Mouse (Mus musculus) forebrain, embryonic 12.5 days (tissue): ENCODE measurements around the gene Dnajb9. TPM values are rescaled to one million over a fixed set of nuclear protein-coding genes. Genes with fewer than 3 reads are reported as not detected.

ENCODE experiments used
- ATAC-seq: fragments of 200-750 bp; cut with Nextera tagmentation; 2 replicates; pipeline ENCODE4 v1.8.0; 2017; ENCODE audit warnings: moderate TSS enrichment; ENCODE audit not compliant: low FRiP score
- H3K27ac ChIP-seq: fragments of 300-500 bp; sonication (generic); 2 replicates; pipeline ENCODE4 v1.5.1; 2016; ENCODE audit warnings: mild to moderate bottlenecking
- H3K27me3 ChIP-seq: fragments of 300-500 bp; sonication (generic); 2 replicates; pipeline ENCODE4 v1.6.1; 2016; ENCODE audit warnings: mild to moderate bottlenecking
- H3K36me3 ChIP-seq: fragments of 300-500 bp; sonication (generic); replicated peaks from 2 replicates; pipeline ENCODE4 v1.6.1; 2016; ENCODE audit warnings: mild to moderate bottlenecking
- H3K4me1 ChIP-seq: fragments of 300-500 bp; sonication (generic); 2 replicates; pipeline ENCODE4 v1.6.1; 2016
- H3K4me2 ChIP-seq: fragments of 300-500 bp; sonication (generic); 2 replicates; pipeline ENCODE4 v1.6.1; 2016; ENCODE audit warnings: mild to moderate bottlenecking, moderate library complexity
- H3K4me3 ChIP-seq: fragments of 300-500 bp; sonication (generic); replicated peaks from 2 replicates; pipeline ENCODE4 v1.5.1; 2016; ENCODE audit warnings: mild to moderate bottlenecking
- H3K9ac ChIP-seq: fragments of 300-500 bp; sonication (generic); 2 replicates; pipeline ENCODE4 v1.6.1; 2016; ENCODE audit warnings: mild to moderate bottlenecking
- H3K9me3 ChIP-seq: fragments of 300-500 bp; sonication (generic); 2 replicates; pipeline ENCODE4 v1.6.1; 2016
- WGBS: fragments of 180-500 bp; shearing (Covaris S2); methylation state at CpG from one replicate; pipeline ENCODE4 v1.1.7; 2016; 5-methylcytosine and 5-hydroxymethylcytosine counted together
- microRNA-seq: library from miRNA; unstranded; fragments of <30 nt; microRNA quantifications from one replicate; pipeline ENCODE4, GENCODE M21; 2017
- polyA plus RNA-seq: library from polyadenylated mRNA; unstranded; fragments of >200 nt; fragmentation: Nextera tagmentation; extraction: Ambion mirVana; gene quantifications from 2 replicates; pipeline ENCODE4 v1.2.1, GENCODE M21; 2016

Dnajb9 gene
- polyA plus RNA-seq, 1 experiment from 2014 or later = 24.1 TPM

DNA sequence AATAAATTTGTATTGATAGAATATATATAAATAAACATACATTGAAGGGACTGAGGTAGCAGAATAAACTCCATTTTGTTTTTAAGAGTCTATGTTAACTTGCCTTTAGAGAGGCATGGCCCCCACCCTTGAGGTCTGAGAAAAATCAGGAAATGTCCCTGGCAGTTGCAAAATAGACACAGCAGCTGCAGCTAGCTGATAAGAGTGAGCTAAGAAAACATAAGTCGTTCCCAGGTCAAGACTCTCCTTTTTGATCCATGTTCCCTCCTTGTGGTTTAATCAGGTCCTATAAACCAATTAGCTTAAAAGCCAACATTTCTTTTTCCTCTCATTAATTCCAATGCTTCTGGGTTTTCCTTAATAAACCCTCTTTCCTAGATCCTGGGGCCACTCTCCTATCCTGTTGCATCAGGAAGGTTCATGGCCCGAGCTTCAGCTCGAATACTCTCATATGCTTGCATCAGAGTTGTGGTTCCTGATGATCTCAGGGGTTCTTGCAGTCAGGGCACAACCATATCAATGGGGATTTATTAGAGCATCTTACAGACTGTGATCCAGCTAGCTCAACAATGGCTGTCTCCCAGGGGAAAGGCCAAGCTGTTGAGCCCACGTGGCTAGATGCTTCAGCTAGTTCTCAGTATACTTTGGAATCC is 12.1 kb downstream of the Dnajb9 start:
- no peaks in the 10 kb centered on the region for H3K4me1 ChIP-seq
- no peak overlapping the region for H3K9ac ChIP-seq
- no peaks in the 10 kb centered on the region for H3K27me3 ChIP-seq
- H3K36me3 ChIP-seq = no peaks in the 10 kb centered on the region
- no peak overlapping the region for H3K27ac ChIP-seq
- no peaks in the 10 kb centered on the region for H3K9me3 ChIP-seq
- H3K4me2 ChIP-seq = no peak overlapping the region
- WGBS = 76% methylated on average over 4 of the region's 4 CpGs
- H3K4me3 ChIP-seq = no peak overlapping the region
- ATAC-seq = no peak

DNA sequence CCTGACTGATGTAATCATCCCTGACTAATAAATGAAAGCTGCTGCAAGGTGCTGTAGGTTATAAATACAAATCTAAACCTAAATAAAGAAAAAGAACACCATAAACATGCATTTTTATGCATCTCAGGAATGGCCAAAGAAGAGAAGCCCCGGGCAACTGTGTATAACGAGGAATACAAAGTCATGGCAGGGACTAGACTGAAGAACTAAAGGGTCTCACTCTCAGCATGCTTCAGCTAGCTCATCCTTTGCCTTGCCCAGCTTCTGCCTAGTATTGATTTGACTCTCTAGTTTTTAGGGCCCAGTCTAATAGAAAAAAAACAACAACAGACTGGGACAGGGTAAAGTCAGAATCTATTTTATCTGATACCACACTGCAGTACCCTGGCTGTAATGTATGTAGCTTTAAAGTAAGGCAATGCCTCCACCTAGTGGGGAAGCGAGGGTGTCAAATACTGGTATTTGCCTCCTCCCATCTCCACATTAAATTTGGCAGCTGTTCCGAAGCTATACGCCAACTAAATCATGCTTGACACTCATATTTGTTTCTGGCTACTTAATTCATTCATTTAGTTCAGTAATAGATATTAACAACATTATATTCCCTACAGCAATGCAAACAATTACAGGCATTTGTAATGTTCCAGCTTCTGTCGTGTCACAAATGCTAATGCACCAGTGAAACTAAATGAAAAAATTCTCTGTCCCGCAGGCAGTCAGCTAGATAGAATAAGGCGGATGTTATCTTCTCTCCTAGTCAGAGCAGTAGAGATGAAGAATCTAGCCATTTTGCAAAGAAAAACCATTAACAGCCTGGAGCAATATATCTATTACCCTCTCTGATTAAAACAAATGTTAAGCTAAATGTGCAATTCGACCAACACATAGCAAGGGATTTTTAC is 28.8 kb downstream of the Dnajb9 start:
- H3K4me2 ChIP-seq = no peak overlapping the region
- ATAC-seq = peak; percentile 83
- peaks cover 7% of the 10 kb centered on the region for H3K4me1 ChIP-seq
- no peak overlapping the region for H3K4me3 ChIP-seq
- no peaks in the 10 kb centered on the region for H3K27me3 ChIP-seq
- 59% methylated on average over 9 of the region's 9 CpGs for WGBS
- H3K9me3 ChIP-seq = no peaks in the 10 kb centered on the region
- H3K36me3 ChIP-seq = no peaks in the 10 kb centered on the region
- H3K27ac ChIP-seq = no peak overlapping the region
- no peak overlapping the region for H3K9ac ChIP-seq

DNA sequence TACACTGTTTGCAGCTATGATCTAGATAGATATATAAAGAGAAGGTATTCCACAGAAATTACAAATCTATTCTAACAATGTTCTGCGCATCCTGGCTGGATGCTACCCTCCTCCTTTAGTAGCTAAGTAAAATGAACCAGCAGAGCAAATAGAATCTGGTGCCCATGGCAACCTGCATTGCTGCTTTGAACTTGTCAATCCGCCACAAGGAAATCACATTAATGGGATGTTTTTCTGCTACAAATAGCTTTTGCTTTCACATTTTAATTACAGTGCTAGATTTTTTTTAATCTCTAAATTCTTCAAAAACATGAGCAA is 33.1 kb downstream of the Dnajb9 start:
- Histone ChIP-seq H3K4me1 (peaks cover 10% of the 10 kb centered on the region), H3K9me3 (no peaks in the 10 kb centered on the region), H3K4me2 (no peak overlapping the region), H3K27me3 (no peaks in the 10 kb centered on the region), H3K36me3 (no peaks in the 10 kb centered on the region), H3K9ac (no peak overlapping the region), H3K27ac (no peak overlapping the region), H3K4me3 (no peak overlapping the region)
- peak; percentile 47 for ATAC-seq
- 48% methylated on average over 2 of the region's 2 CpGs for WGBS

DNA sequence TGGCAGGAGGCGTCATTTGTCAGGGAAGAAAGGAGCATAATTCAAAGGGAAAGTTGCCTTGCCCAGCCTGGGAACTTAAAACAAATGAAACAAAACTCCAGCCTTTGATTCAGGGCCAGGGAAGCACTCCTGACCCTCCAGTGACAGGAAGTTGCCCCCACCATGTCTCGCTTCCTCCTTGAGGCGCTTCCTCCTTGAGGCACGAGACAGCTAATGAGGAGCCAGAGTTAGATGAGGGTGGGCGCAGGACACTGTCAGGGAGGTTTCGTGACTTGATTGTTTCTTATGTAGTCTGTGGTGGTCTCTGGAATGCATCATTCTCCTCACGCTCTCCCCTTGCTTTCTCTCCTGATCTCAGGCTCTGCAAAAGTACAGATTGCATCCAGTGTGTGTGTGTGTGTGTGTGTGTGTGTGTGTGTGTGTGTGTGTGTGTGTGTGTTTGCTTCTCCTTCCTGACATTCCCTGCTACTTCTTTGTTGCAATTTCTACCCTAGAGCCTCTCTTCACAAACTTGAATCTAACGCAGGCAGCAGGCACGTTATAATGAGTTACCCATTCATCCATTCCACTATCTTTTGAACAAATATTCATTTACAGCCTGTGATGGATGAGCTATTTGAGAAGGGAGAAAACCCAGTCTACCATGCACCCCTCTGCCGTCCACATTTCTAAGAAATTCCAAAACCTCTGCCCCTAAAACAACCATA is 33.6 kb downstream of the Dnajb9 start:
- 42% methylated on average over 10 of the region's 10 CpGs for WGBS
- ATAC-seq = peak; percentile 62; the same call in 1 of the 2 replicates
- Histone ChIP-seq H3K4me1 (peaks cover 10% of the 10 kb centered on the region), H3K9ac (no peak overlapping the region), H3K4me2 (0 out of 2 replicates have a peak overlapping the region, but pooled peaks have one; percentile 19), H3K36me3 (no peaks in the 10 kb centered on the region), H3K9me3 (no peaks in the 10 kb centered on the region), H3K4me3 (no peak overlapping the region), H3K27me3 (no peaks in the 10 kb centered on the region), H3K27ac (peak overlapping the region; percentile 53)

DNA sequence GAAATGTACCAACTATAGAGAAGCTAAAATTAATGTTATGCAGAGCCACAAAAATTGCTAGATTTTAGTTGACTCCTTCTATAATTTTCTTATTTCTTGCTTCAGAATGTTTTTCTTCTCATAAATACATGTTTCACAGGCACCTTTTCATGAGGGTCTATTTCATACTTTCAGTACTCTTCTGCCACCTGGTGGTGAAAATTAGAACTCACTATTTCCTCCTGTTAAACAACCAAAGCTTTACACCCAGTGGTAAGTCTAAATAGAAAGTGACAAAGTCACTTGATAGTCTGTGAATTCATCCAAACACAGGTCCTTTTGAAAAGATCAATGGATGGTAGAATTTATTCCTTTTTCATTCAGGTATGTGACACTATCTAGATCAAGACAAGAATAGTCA is 43.2 kb downstream of the Dnajb9 start:
- Histone ChIP-seq H3K4me2 (no peak overlapping the region), H3K9me3 (no peaks in the 10 kb centered on the region), H3K4me3 (no peak overlapping the region), H3K36me3 (no peaks in the 10 kb centered on the region), H3K4me1 (no peaks in the 10 kb centered on the region), H3K27me3 (no peaks in the 10 kb centered on the region), H3K9ac (no peak overlapping the region), H3K27ac (no peak overlapping the region)
- 0 out of 2 replicates have a peak, but pooled peaks have one; percentile 41 for ATAC-seq

DNA sequence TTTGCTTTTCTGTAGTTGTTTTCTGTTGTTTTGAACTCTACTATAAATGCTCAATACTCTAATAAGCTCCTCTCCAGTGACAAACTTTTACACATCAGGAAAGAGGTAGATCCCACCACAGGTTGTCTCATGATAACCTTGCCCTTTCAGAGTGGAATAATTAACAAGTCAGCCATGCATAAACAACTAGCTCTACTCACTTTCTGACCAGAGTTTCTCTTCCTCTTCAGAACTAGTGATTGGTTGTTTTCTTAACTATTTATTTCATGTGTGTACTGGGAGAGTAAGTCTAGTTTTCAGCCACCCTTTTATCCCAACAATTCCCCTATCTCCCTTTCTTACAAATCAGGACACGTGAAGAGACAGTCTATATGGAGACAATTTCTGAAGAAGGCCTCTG is 50.8 kb downstream of the Dnajb9 start:
- Histone ChIP-seq H3K4me2 (no peak overlapping the region), H3K9me3 (no peaks in the 10 kb centered on the region), H3K9ac (no peak overlapping the region), H3K4me3 (no peak overlapping the region), H3K4me1 (no peaks in the 10 kb centered on the region), H3K27me3 (no peaks in the 10 kb centered on the region), H3K36me3 (no peaks in the 10 kb centered on the region), H3K27ac (no peak overlapping the region)
- 94% methylated on average over 1 of the region's 1 CpGs for WGBS
- no peak for ATAC-seq

Small RNA genes within 50 kb of the gene (microRNA-seq; reads per million reads assigned to microRNA genes)
- gene Mir5627 = not detected

Other genes with a start within 250 kb of the Dnajb9 start
- gene Pnpla8, start 11.0 kb upstream of the Dnajb9 start, polyA plus RNA-seq = 96.3 and 97.8 TPM in 2 replicates
- 90.1 and 92.3 TPM in 2 replicates for gene Nrcam, start 118.6 kb upstream of the Dnajb9 start, polyA plus RNA-seq